Mouse (Mus musculus): ENCODE data around the gene Pnkd. TPM values are rescaled to one million over a fixed set of nuclear protein-coding genes. Genes with fewer than 3 reads are reported as not detected.

The Pnkd gene
- total and polyA plus RNA-seq, 3 experiments, result 45.5 to 318 (median 154) TPM

DNA sequence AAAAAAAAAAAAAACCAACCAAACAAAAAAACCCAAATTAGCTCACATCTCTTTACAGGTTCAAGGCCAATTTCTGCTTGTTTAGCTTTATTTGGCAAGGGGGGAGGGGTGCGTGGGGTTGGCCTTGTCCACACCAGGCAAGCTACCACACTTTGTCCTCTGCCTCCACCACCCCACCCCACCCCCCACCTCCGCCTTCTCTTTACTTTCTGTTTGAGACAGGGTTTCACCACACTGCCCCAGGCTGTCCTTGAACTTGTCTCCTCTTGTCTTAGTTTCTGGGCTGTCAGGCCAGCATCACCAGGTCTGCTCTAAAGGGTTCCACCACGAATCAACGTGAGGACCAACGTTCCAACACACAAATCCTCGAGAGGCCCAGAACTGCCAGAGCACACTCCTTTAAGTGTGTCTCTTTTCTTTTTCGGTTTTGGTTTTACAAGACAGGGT, 94.4 kb downstream of the Pnkd start:
- no peaks in the 10 kb centered on the region for H3K9me3 ChIP-seq (replicated peaks; ENCODE audit: low read length)
- H3K36me3 ChIP-seq (replicated peaks in 1 of 2; ENCODE audit: control insufficient read depth in 1 of 2, insufficient read depth in 1 of 2, low read length in 1 of 2), result peaks cover 0 to 10% of the 10 kb centered on the region in 2 experiments
- DNase-seq (ENCODE audit: extremely low read depth), result peak; percentile 74
- peak overlapping the region; percentile 93 for H3K27ac ChIP-seq (ENCODE audit: insufficient read depth, low read depth)
- peak overlapping the region; percentile 33; the same call in 1 of the 2 replicates for H3K9ac ChIP-seq (ENCODE audit: insufficient read depth, low read depth)
- H3K4me3 ChIP-seq (replicated peaks in 1 of 3; ENCODE audit: low read depth in 2 of 3, low read length in 2 of 3, poor library complexity in 1 of 3), result peak overlapping the region in 1 of 3 experiments; percentile 27
- dilution Hi-C loops (cut with MboI; ENCODE audit: extremely low pct_ligation_motif_present, extremely low pct_unique_long_range_greater_than_20kb, low sequenced_read_pairs) (no loop called here), in situ Hi-C loops (cut with MboI; ENCODE audit: low pct_ligation_motif_present, low pct_unique_long_range_greater_than_20kb, low sequenced_read_pairs) (no loop called here)
- no peaks in the 10 kb centered on the region for H3K27me3 ChIP-seq (replicated peaks)
- H3K79me2 ChIP-seq (replicated peaks; ENCODE audit: control insufficient read depth, extremely low read depth, insufficient read depth, poor library complexity, severe bottlenecking), result no peaks in the 10 kb centered on the region
- H3K4me1 ChIP-seq (ENCODE audit: control insufficient read depth in 1 of 2, insufficient read depth in 2 of 2), result peaks cover 52 to 83% of the 10 kb centered on the region in 2 experiments
- H3K4me2 ChIP-seq (ENCODE audit: insufficient read depth, low read depth, poor library complexity, severe bottlenecking), result peak overlapping the region; percentile 59
- TF ChIP-seq JUN (IDR thresholded peaks at IDR 0.05; ENCODE audit: insufficient read depth, low read depth, low read length), result 0 out of 2 replicates have a peak, but pooled peaks have one; percentile 3
- TF ChIP-seq KAT2A (IDR thresholded peaks at IDR 0.05; ENCODE audit: insufficient replicate concordance, low read length), result no peak
- TF ChIP-seq EP300 (IDR thresholded peaks at IDR 0.05; ENCODE audit: low read length), result peak; percentile 79
- peak; percentile 88 for TF ChIP-seq ZNF384 (IDR thresholded peaks at IDR 0.05; ENCODE audit: low read depth, low read length)
- no peak for TF ChIP-seq POLR2AphosphoS2 (IDR thresholded peaks at IDR 0.05; ENCODE audit: low read depth, low read length)
- no peak for TF ChIP-seq RAD21 (IDR thresholded peaks at IDR 0.05; ENCODE audit: low read depth, low read length)
- no peak for TF ChIP-seq PAX5 (IDR thresholded peaks at IDR 0.05; ENCODE audit: low read length)
- TF ChIP-seq UBTF (IDR thresholded peaks at IDR 0.05; ENCODE audit: low read depth, low read length), result peak; percentile 74; the same call in 1 of the 2 replicates
- no peak; the same call in 1 of the 2 replicates for TF ChIP-seq CHD1 (IDR thresholded peaks at IDR 0.05; ENCODE audit: low read depth, low read length)
- peak; percentile 79 for TF ChIP-seq SIN3A (IDR thresholded peaks at IDR 0.05; ENCODE audit: low read length)
- TF ChIP-seq HCFC1 (IDR thresholded peaks at IDR 0.05; ENCODE audit: low read depth, low read length), result 0 out of 2 replicates have a peak, but pooled peaks have one; percentile 44
- peak; percentile 94 for TF ChIP-seq RCOR1 (conservative IDR thresholded peaks at IDR 0.05; ENCODE audit: low read depth, low read length)
- TF ChIP-seq ELF1 (IDR thresholded peaks at IDR 0.05; ENCODE audit: low read depth, low read length), result peak; percentile 6; the same call in 1 of the 2 replicates
- no peak for TF ChIP-seq GABPA (IDR thresholded peaks at IDR 0.05; ENCODE audit: insufficient replicate concordance, low read depth, low read length)
- no peak for TF ChIP-seq CTCF (conservative IDR thresholded peaks at IDR 0.05 in 1 of 2, IDR thresholded peaks at IDR 0.05 in 1 of 2; ENCODE audit: low read depth in 2 of 2, low read length in 2 of 2)
- peak; percentile 92 for TF ChIP-seq ETS1 (conservative IDR thresholded peaks at IDR 0.05; ENCODE audit: low read depth, low read length)
- peak; percentile 42; the same call in 1 of the 2 replicates for TF ChIP-seq POLR2A (IDR thresholded peaks at IDR 0.05; ENCODE audit: low read depth, low read length)
- no peak for TF ChIP-seq NRF1 (IDR thresholded peaks at IDR 0.05; ENCODE audit: low read depth, low read length)
- TF ChIP-seq NELFE (IDR thresholded peaks at IDR 0.05; ENCODE audit: low read depth, low read length), result peak; percentile 51; the same call in 1 of the 2 replicates
- no peak for TF ChIP-seq ZC3H11A (IDR thresholded peaks at IDR 0.05; ENCODE audit: low read depth, low read length)
- no peak for TF ChIP-seq USF2 (conservative IDR thresholded peaks at IDR 0.05; ENCODE audit: low read depth, low read length)
- peak; percentile 82 for TF ChIP-seq MAZ (IDR thresholded peaks at IDR 0.05; ENCODE audit: low read depth, low read length)
- TF ChIP-seq MXI1 (IDR thresholded peaks at IDR 0.05; ENCODE audit: low read depth, low read length), result peak; percentile 52; the same call in 1 of the 2 replicates
- TF ChIP-seq USF1 (IDR thresholded peaks at IDR 0.05; ENCODE audit: low read depth, low read length), result no peak
- TF ChIP-seq MAFK (IDR thresholded peaks at IDR 0.05; ENCODE audit: insufficient replicate concordance, low read length), result 0 out of 2 replicates have a peak, but pooled peaks have one; percentile 54
- no peak; the same call in 1 of the 2 replicates for TF ChIP-seq SMC3 (IDR thresholded peaks at IDR 0.05; ENCODE audit: low read depth, low read length)
- peak; percentile 60; the same call in 1 of the 2 replicates for TF ChIP-seq TBP (conservative IDR thresholded peaks at IDR 0.05; ENCODE audit: low read depth, low read length)
- TF ChIP-seq MEF2A (IDR thresholded peaks at IDR 0.05; ENCODE audit: borderline replicate concordance, low read depth, low read length), result 0 out of 2 replicates have a peak, but pooled peaks have one; percentile 50
- TF ChIP-seq ZMIZ1 (IDR thresholded peaks at IDR 0.05; ENCODE audit: low read depth, low read length), result peak; percentile 72; the same call in 1 of the 2 replicates
- peak; percentile 62 for TF ChIP-seq TCF12 (IDR thresholded peaks at IDR 0.05; ENCODE audit: low read depth, low read length)
- no peak for TF ChIP-seq E2F4 (IDR thresholded peaks at IDR 0.05; ENCODE audit: insufficient replicate concordance, low read depth, low read length)
- peak; percentile 86 for TF ChIP-seq CHD2 (IDR thresholded peaks at IDR 0.05; ENCODE audit: low read length)
- TF ChIP-seq ZKSCAN1 (IDR thresholded peaks at IDR 0.05; ENCODE audit: borderline replicate concordance, low read depth, low read length), result no peak
- TF ChIP-seq BHLHE40 (IDR thresholded peaks at IDR 0.05; ENCODE audit: low read depth, low read length), result peak; percentile 94
- peak; percentile 88 for TF ChIP-seq IRF4 (IDR thresholded peaks at IDR 0.05; ENCODE audit: low read depth, low read length)
- TF ChIP-seq MAX (IDR thresholded peaks at IDR 0.05; ENCODE audit: low read length), result peak; percentile 77
- peak; percentile 32; the same call in 1 of the 2 replicates for TF ChIP-seq MYC (IDR thresholded peaks at IDR 0.05; ENCODE audit: low read depth, low read length)
- 0 out of 2 replicates have a peak, but pooled peaks have one; percentile 21 for TF ChIP-seq JUND (conservative IDR thresholded peaks at IDR 0.05; ENCODE audit: low read depth, low read length)
